Mouse (Mus musculus) forebrain, embryonic 14.5 days (tissue): ENCODE results near the gene Itgb7. TPM values are rescaled to one million over a fixed set of nuclear protein-coding genes. Genes with fewer than 3 reads are reported as not detected.

Experiments
- ATAC-seq: fragments of 200-750 bp; cut with Nextera tagmentation; 2 replicates; pipeline ENCODE4 v1.8.0; 2017; ENCODE audit warnings: mild to moderate bottlenecking, moderate library complexity
- DNase-seq: peaks from one replicate; pipeline ENCODE4 v3.0.0-alpha.2; 2015; ENCODE audit warnings: low spot score
- H3K27ac ChIP-seq: fragments of 300-500 bp; sonication (generic); 2 replicates; pipeline ENCODE4 v1.5.1; 2014; ENCODE audit warnings: low read depth, mild to moderate bottlenecking, control low read depth, low read length, moderate library complexity
- H3K27me3 ChIP-seq: fragments of 300-500 bp; sonication (generic); replicated peaks from 2 replicates; pipeline ENCODE4 v1.6.1; 2014; ENCODE audit warnings: low read length, control low read depth, mixed read lengths; ENCODE audit not compliant: control insufficient read depth, insufficient read depth
- H3K36me3 ChIP-seq: fragments of 300-500 bp; sonication (generic); 2 replicates; pipeline ENCODE4 v1.6.1; 2014; ENCODE audit warnings: low read length, control low read depth; ENCODE audit not compliant: control insufficient read depth, insufficient read depth
- H3K4me1 ChIP-seq: fragments of 300-500 bp; sonication (generic); 2 replicates; pipeline ENCODE4 v1.6.1; 2014; ENCODE audit warnings: antibody characterized with exemption, low read length, control low read depth; ENCODE audit not compliant: control insufficient read depth, insufficient read depth
- H3K4me2 ChIP-seq: fragments of 300-500 bp; sonication (generic); 2 replicates; pipeline ENCODE4 v1.6.1; 2014; ENCODE audit warnings: mild to moderate bottlenecking, control low read depth, low read length
- H3K4me3 ChIP-seq: fragments of 300-500 bp; sonication (generic); 2 replicates; pipeline ENCODE4 v1.5.1; 2014; ENCODE audit warnings: low read depth, low read length, control low read depth
- H3K9ac ChIP-seq: fragments of 300-500 bp; sonication (generic); 2 replicates; pipeline ENCODE4 v1.6.1; 2014; ENCODE audit warnings: mild to moderate bottlenecking, low read length, control low read depth, moderate library complexity
- H3K9me3 ChIP-seq: fragments of 300-500 bp; sonication (generic); replicated peaks from 2 replicates; pipeline ENCODE4 v1.6.1; 2016; ENCODE audit warnings: low read length, control low read depth, mixed read lengths; ENCODE audit not compliant: control insufficient read depth
- WGBS: fragments of 180-500 bp; shearing (Covaris S2); extraction: QIAGEN DNeasy Blood & Tissue Kit; methylation state at CpG from one replicate; pipeline ENCODE4 v1.1.7; 2014; 5-methylcytosine and 5-hydroxymethylcytosine counted together
- polyA plus RNA-seq: library from polyadenylated mRNA; unstranded; fragments of >200 nt; fragmentation: Nextera tagmentation; extraction: Ambion mirVana; gene quantifications from 2 replicates; pipeline ENCODE4 v1.2.1, GENCODE M21; 2014

Itgb7 gene
- 0.38 and 0.49 TPM in 2 replicates for polyA plus RNA-seq

GRCm38 (mm10) chr15:102231748-102232147, at the start of gene Itgb7:
Gene Itgb7 (minus strand): TSS chr15:102231944.
- Histone ChIP-seq H3K4me2 (no peak within 1 kb of the TSS), H3K4me1 (no peaks in the 10 kb centered on the region), H3K27me3 (no peaks in the 10 kb centered on the region), H3K4me3 (no peak within 1 kb of the TSS), H3K27ac (no peak within 1 kb of the TSS), H3K9ac (no peak within 1 kb of the TSS), H3K36me3 (no peaks in the 10 kb centered on the region), H3K9me3 (no peaks in the 10 kb centered on the region)
- 46% methylated on average over 6 of the region's 6 CpGs for WGBS
- DNase-seq (no peak), ATAC-seq (no peak)

GRCm38 (mm10) chr15:102280623-102281022, 48.9 kb upstream of the Itgb7 start:
- Histone ChIP-seq H3K27me3 (no peaks in the 10 kb centered on the region), H3K9me3 (no peaks in the 10 kb centered on the region), H3K4me1 (peaks cover 6% of the 10 kb centered on the region), H3K36me3 (peaks cover 22% of the 10 kb centered on the region), H3K4me2 (no peak overlapping the region), H3K4me3 (no peak overlapping the region), H3K9ac (no peak overlapping the region), H3K27ac (no peak overlapping the region)
- WGBS, result 94% methylated on average over 19 of the region's 19 CpGs
- ATAC-seq (no peak), DNase-seq (no peak)

- WGBS, result 33% methylated on average over 13 of the region's 13 CpGs
- H3K36me3 ChIP-seq, result peaks cover 22% of the 10 kb centered on the region
- peak overlapping the region; percentile 70; the same call in 1 of the 2 replicates for H3K27ac ChIP-seq
- ATAC-seq (peak; percentile 11; the same call in 1 of the 2 replicates), DNase-seq (no peak)
- H3K27me3 ChIP-seq, result no peaks in the 10 kb centered on the region
- peak overlapping the region; percentile 76 for H3K4me2 ChIP-seq
- H3K4me3 ChIP-seq, result peak overlapping the region; percentile 78
- H3K9ac ChIP-seq, result peak overlapping the region; percentile 79
- peaks cover 6% of the 10 kb centered on the region for H3K4me1 ChIP-seq
- H3K9me3 ChIP-seq, result no peaks in the 10 kb centered on the region
These were observed 48.2 kb upstream of the Itgb7 start for GRCm38 (mm10) chr15:102279783-102280520.

GRCm38 (mm10) chr15:102279092-102279782, 47.5 kb upstream of the Itgb7 start, which contains the start of gene Mfsd5:
Gene Mfsd5 (plus strand): TSS chr15:102279454.
- DNase-seq (peak; percentile 95), ATAC-seq (peak; percentile 99)
- H3K4me3 ChIP-seq, result peak within 1 kb of the TSS; percentile 78
- peak within 1 kb of the TSS; percentile 70 for H3K27ac ChIP-seq
- H3K4me1 ChIP-seq, result peaks cover 6% of the 10 kb centered on the region
- WGBS, result under 1% methylated on average over 64 of the region's 65 CpGs
- peaks cover 22% of the 10 kb centered on the region for H3K36me3 ChIP-seq
- H3K9ac ChIP-seq, result peak within 1 kb of the TSS; percentile 79
- H3K9me3 ChIP-seq, result no peaks in the 10 kb centered on the region
- H3K27me3 ChIP-seq, result no peaks in the 10 kb centered on the region
- H3K4me2 ChIP-seq, result peak within 1 kb of the TSS; percentile 76

- H3K4me3 ChIP-seq, result peak overlapping the region; percentile 78
- 36% methylated on average over 7 of the region's 7 CpGs for WGBS
- peak overlapping the region; percentile 76 for H3K4me2 ChIP-seq
- H3K27me3 ChIP-seq, result no peaks in the 10 kb centered on the region
- peak overlapping the region; percentile 79 for H3K9ac ChIP-seq
- peaks cover 22% of the 10 kb centered on the region for H3K36me3 ChIP-seq
- H3K9me3 ChIP-seq, result no peaks in the 10 kb centered on the region
- ATAC-seq, result peak; percentile 11
- H3K27ac ChIP-seq, result peak overlapping the region; percentile 15; the same call in 1 of the 2 replicates
- H3K4me1 ChIP-seq, result peaks cover 6% of the 10 kb centered on the region
- DNase-seq, result no peak
These were observed 47.0 kb upstream of the Itgb7 start for GRCm38 (mm10) chr15:102278726-102279091.

GRCm38 (mm10) chr15:102273982-102274716, 42.4 kb upstream of the Itgb7 start:
- DNase-seq (no peak), ATAC-seq (no peak)
- Histone ChIP-seq H3K36me3 (no peaks in the 10 kb centered on the region), H3K4me3 (no peak overlapping the region), H3K27ac (no peak overlapping the region), H3K4me1 (no peaks in the 10 kb centered on the region), H3K9ac (no peak overlapping the region), H3K27me3 (peaks cover 9% of the 10 kb centered on the region; the same call in 1 of the 2 replicates), H3K4me2 (no peak overlapping the region), H3K9me3 (no peaks in the 10 kb centered on the region)
- 75% methylated on average over 6 of the region's 6 CpGs for WGBS

- H3K4me1 ChIP-seq, result no peaks in the 10 kb centered on the region
- H3K4me3 ChIP-seq, result no peak overlapping the region
- no peak for DNase-seq
- peaks cover 9% of the 10 kb centered on the region; the same call in 1 of the 2 replicates for H3K27me3 ChIP-seq
- H3K4me2 ChIP-seq, result no peak overlapping the region
- H3K9ac ChIP-seq, result no peak overlapping the region
- H3K27ac ChIP-seq, result no peak overlapping the region
- no peaks in the 10 kb centered on the region for H3K36me3 ChIP-seq
- no peak for ATAC-seq
- no peaks in the 10 kb centered on the region for H3K9me3 ChIP-seq
- 15% methylated on average over 3 of the region's 3 CpGs for WGBS
These were observed 39.7 kb upstream of the Itgb7 start for GRCm38 (mm10) chr15:102271441-102271840.

GRCm38 (mm10) chr15:102270274-102270960, 38.7 kb upstream of the Itgb7 start, which contains the start of gene Gm9918:
Gene Gm9918 (plus strand): TSS chr15:102270563.
- DNase-seq (no peak), ATAC-seq (no peak)
- 0 out of 2 replicates have a peak within 1 kb of the TSS, but pooled peaks have one; percentile 29 for H3K9ac ChIP-seq
- H3K27me3 ChIP-seq, result peaks cover 9% of the 10 kb centered on the region; the same call in 1 of the 2 replicates
- no peaks in the 10 kb centered on the region for H3K4me1 ChIP-seq
- no peaks in the 10 kb centered on the region for H3K36me3 ChIP-seq
- no peak within 1 kb of the TSS for H3K27ac ChIP-seq
- WGBS, result 5% methylated on average over 17 of the region's 21 CpGs
- peak within 1 kb of the TSS; percentile 25; the same call in 1 of the 2 replicates for H3K4me2 ChIP-seq
- H3K4me3 ChIP-seq, result no peak within 1 kb of the TSS
- H3K9me3 ChIP-seq, result no peaks in the 10 kb centered on the region
